Mouse (Mus musculus): ENCODE data around the gene Ccdc187.

The Ccdc187 gene

GRCm38 (mm10) chr2:26273611-26274010, 20.7 kb downstream of the Ccdc187 start:
- peak; percentile 29 for DNase-seq (ENCODE audit: low spot score)

- DNase-seq (ENCODE audit: low spot score): no peak
Measured at GRCm38 (mm10) chr2:26268216-26268615, 26.1 kb downstream of the Ccdc187 start.

- no peak for DNase-seq (ENCODE audit: low spot score)
Measured at GRCm38 (mm10) chr2:26266066-26266742, 28.2 kb downstream of the Ccdc187 start.

GRCm38 (mm10) chr2:26265095-26265494, 29.3 kb downstream of the Ccdc187 start:
- no peak for DNase-seq (ENCODE audit: low spot score)

GRCm38 (mm10) chr2:26264646-26265045, 29.7 kb downstream of the Ccdc187 start:
- no peak for DNase-seq (ENCODE audit: low spot score)

GRCm38 (mm10) chr2:26257315-26258096, 36.9 kb downstream of the Ccdc187 start:
- no peak for DNase-seq (ENCODE audit: low spot score)

GRCm38 (mm10) chr2:26254816-26255215, 39.5 kb downstream of the Ccdc187 start:
- DNase-seq (ENCODE audit: low spot score): no peak

GRCm38 (mm10) chr2:26252514-26253206, 41.7 kb downstream of the Ccdc187 start:
- DNase-seq (ENCODE audit: low spot score): no peak

- DNase-seq (ENCODE audit: low spot score): no peak
Measured at GRCm38 (mm10) chr2:26247531-26247930, 46.8 kb downstream of the Ccdc187 start.

- DNase-seq (ENCODE audit: low spot score): no peak
Measured at GRCm38 (mm10) chr2:26240841-26241240, 53.5 kb downstream of the Ccdc187 start.

GRCm38 (mm10) chr2:26240330-26240729, 54.0 kb downstream of the Ccdc187 start:
- DNase-seq (ENCODE audit: low spot score): no peak

- peak; percentile 61 for DNase-seq (ENCODE audit: low spot score)
Measured at GRCm38 (mm10) chr2:26237290-26237782, 57.0 kb downstream of the Ccdc187 start, which contains the start of gene Qsox2. Gene Qsox2 (minus strand): TSS chr2:26237525.

GRCm38 (mm10) chr2:26236681-26237289, 57.6 kb downstream of the Ccdc187 start:
- no peak for DNase-seq (ENCODE audit: low spot score)

GRCm38 (mm10) chr2:26234771-26235170, 59.6 kb downstream of the Ccdc187 start:
- DNase-seq (ENCODE audit: low spot score): no peak

GRCm38 (mm10) chr2:26234253-26234652, 60.1 kb downstream of the Ccdc187 start:
- DNase-seq (ENCODE audit: low spot score): no peak

- no peak for DNase-seq (ENCODE audit: low spot score)
Measured at GRCm38 (mm10) chr2:26231366-26231765, 63.0 kb downstream of the Ccdc187 start.

- no peak for DNase-seq (ENCODE audit: low spot score)
Measured at GRCm38 (mm10) chr2:26230253-26230652, 64.1 kb downstream of the Ccdc187 start.

- DNase-seq (ENCODE audit: low spot score): peak; percentile 56
Measured at GRCm38 (mm10) chr2:26227788-26228187, 66.6 kb downstream of the Ccdc187 start.

GRCm38 (mm10) chr2:26225242-26225641, 69.1 kb downstream of the Ccdc187 start:
- DNase-seq (ENCODE audit: low spot score): no peak

- no peak for DNase-seq (ENCODE audit: low spot score)
Measured at GRCm38 (mm10) chr2:26223961-26224360, 70.4 kb downstream of the Ccdc187 start.

GRCm38 (mm10) chr2:26214526-26214925, 79.8 kb downstream of the Ccdc187 start:
- DNase-seq (ENCODE audit: low spot score): no peak

GRCm38 (mm10) chr2:26209566-26209965, 84.8 kb downstream of the Ccdc187 start:
- DNase-seq (ENCODE audit: low spot score): no peak
